ENCODE assay signal across 9 mouse cellular contexts in the genomic region with DNA sequence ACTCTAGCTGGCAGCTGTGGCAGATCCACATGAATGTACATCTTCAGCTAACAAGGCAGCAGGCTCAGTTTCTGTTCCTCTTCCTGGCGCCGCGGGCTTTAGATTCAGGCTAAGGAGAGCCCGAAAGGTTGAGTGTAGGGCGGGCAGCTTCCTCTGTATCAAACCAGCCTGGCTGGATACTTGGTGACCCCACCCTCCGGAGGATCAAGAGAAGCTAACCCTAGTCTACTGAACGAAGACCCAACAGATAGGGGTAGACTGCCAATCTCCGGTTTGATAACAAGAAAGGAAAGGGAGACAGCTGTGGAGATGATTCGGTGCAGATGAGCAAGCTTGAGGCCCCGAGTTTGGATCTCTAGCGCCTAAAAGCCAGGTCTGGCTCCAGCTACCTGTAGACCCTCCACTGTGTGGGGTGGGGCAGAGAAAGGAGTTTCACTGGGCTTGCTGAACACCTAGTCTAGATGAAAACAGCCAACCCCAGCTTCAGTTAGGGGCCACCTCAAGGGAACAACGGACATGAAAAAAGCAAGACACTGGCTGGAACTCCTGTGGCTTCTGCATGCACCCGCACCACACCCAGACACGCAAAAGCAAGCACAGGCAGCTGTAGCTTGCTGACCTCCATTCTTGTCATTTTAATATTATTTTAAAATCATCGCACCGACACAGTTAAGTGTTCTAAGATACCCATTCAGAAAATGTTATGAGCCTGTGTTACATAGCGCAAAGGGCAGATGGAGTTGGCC. TPM values are rescaled to one million over a fixed set of nuclear protein-coding genes. Genes with fewer than 3 reads are reported as not detected.
DNase-seq lines count a peak whose midpoint lies in the region; ATAC-seq lines count a peak whose summit lies in the region.
"Had no signal": no experiment of that assay in that cellular context is flagged by ENCODE, and none has a peak within 500 bp of the region (broad histone marks: within the 10 kb centered on the region; RNA-seq: fewer than 3 reads in every experiment).

No protein-coding gene starts in this region.

- intact Hi-C loops in heart, postnatal 25 days (cut with DNase I), result loop anchor here (5.0 kb wide), 2 partner anchors 60 to 115 kb away; a partner anchor contains a TSS

- peaks cover 17% of the 10 kb centered on the region for H3K4me1 ChIP-seq in embryonic facial prominence, embryonic 13.5 days
- H3K4me1 ChIP-seq in hindbrain, embryonic 14.5 days (replicated peaks; ENCODE audit: control insufficient read depth, insufficient read depth, low read length), result peaks cover 18% of the 10 kb centered on the region; the same call in 1 of the 2 replicates

- H3K9me3 ChIP-seq in embryonic facial prominence, embryonic 13.5 days, result no peaks in the 10 kb centered on the region
- no peaks in the 10 kb centered on the region for H3K9me3 ChIP-seq in hindbrain, embryonic 14.5 days (ENCODE audit: control insufficient read depth, low read length)

- no peak for ATAC-seq in embryonic facial prominence, embryonic 13.5 days (ENCODE audit: insufficient number of reproducible peaks, insufficient read depth, low FRiP score, low TSS enrichment, low read depth)
- ATAC-seq in hindbrain, embryonic 14.5 days (ENCODE audit: low FRiP score), result no peak
- ATAC-seq: Patski had no signal

- no peaks in the 10 kb centered on the region for H3K27me3 ChIP-seq in embryonic facial prominence, embryonic 13.5 days
- no peaks in the 10 kb centered on the region for H3K27me3 ChIP-seq in hindbrain, embryonic 14.5 days (ENCODE audit: control insufficient read depth, insufficient read depth, low read length)
- H3K27me3 ChIP-seq: Patski had no signal

- 81% methylated on average over 17 of the region's 17 CpGs for WGBS in embryonic facial prominence, embryonic 13.5 days
- WGBS in hindbrain, embryonic 14.5 days, result 84% methylated on average over 17 of the region's 17 CpGs

- DNase-seq in heart, adult 11 months, result peak; percentile 97
- no peak for DNase-seq in heart, postnatal 25 days (ENCODE audit: low spot score)
- DNase-seq in hindbrain, embryonic 14.5 days (ENCODE audit: low spot score), result no peak
- peak; percentile 43 for DNase-seq in lung, postnatal 25 days (ENCODE audit: low spot score)
- DNase-seq in spleen, postnatal 10 days (ENCODE audit: low spot score in 2 of 2), result peak; percentile 64 to 78
- no peak for DNase-seq in layer of hippocampus, adult 9-11 months
- no peak for DNase-seq in thymus, postnatal 10 days (ENCODE audit: low spot score in 2 of 2)

- H3K9ac ChIP-seq in embryonic facial prominence, embryonic 13.5 days, result peak overlapping the region; percentile 93
- peak overlapping the region; percentile 96 for H3K9ac ChIP-seq in hindbrain, embryonic 14.5 days

- H3K27ac ChIP-seq in embryonic facial prominence, embryonic 13.5 days, result no peak overlapping the region
- H3K27ac ChIP-seq in hindbrain, embryonic 14.5 days, result no peak overlapping the region

- peak overlapping the region; percentile 97 for H3K4me2 ChIP-seq in embryonic facial prominence, embryonic 13.5 days
- peak overlapping the region; percentile 95 for H3K4me2 ChIP-seq in hindbrain, embryonic 14.5 days (replicated peaks)

- H3K4me3 ChIP-seq in embryonic facial prominence, embryonic 13.5 days, result peak overlapping the region; percentile 98
- peak overlapping the region; percentile 91 for H3K4me3 ChIP-seq in hindbrain, embryonic 14.5 days (replicated peaks; ENCODE audit: low read length)

- H3K36me3 ChIP-seq in embryonic facial prominence, embryonic 13.5 days, result peaks cover 30% of the 10 kb centered on the region
- H3K36me3 ChIP-seq in hindbrain, embryonic 14.5 days (replicated peaks; ENCODE audit: control insufficient read depth, insufficient read depth), result peaks cover 36% of the 10 kb centered on the region

RNA-seq across cellular contexts. Expression of a gene that starts 1.2 kb away (rescaled TPM):
- 10 to 100 TPM; 17.2 TPM for total RNA-seq in heart, postnatal 25 days (2021)
- polyA plus RNA-seq in embryonic facial prominence, embryonic 13.5 days (2015; fragmentation: Nextera tagmentation; extraction: Ambion mirVana), result 76.7 and 83.5 TPM in 2 replicates
- 44.2 and 46.9 TPM in 2 replicates for polyA plus RNA-seq in hindbrain, embryonic 14.5 days (2014; fragmentation: Nextera tagmentation; extraction: Ambion mirVana)

RNA-seq across cellular contexts. Expression of a gene that starts 11.2 kb away (rescaled TPM):
- not detected for total RNA-seq in heart, postnatal 25 days (2021)
- polyA plus RNA-seq in embryonic facial prominence, embryonic 13.5 days (2015; fragmentation: Nextera tagmentation; extraction: Ambion mirVana), result 0.22 and 0.32 TPM in 2 replicates
- 0.46 and 0.96 TPM in 2 replicates for polyA plus RNA-seq in hindbrain, embryonic 14.5 days (2014; fragmentation: Nextera tagmentation; extraction: Ambion mirVana)
- polyA plus RNA-seq: Patski had no signal

RNA-seq across cellular contexts. Expression of a gene that starts 16.6 kb away (rescaled TPM):
- 1 to 10 TPM; 5.1 to 5.4 TPM for total RNA-seq in heart, postnatal 25 days (2021)
- 6.1 and 7.8 TPM in 2 replicates for polyA plus RNA-seq in embryonic facial prominence, embryonic 13.5 days (2015; fragmentation: Nextera tagmentation; extraction: Ambion mirVana)
- polyA plus RNA-seq in hindbrain, embryonic 14.5 days (2014; fragmentation: Nextera tagmentation; extraction: Ambion mirVana), result 5.0 and 5.4 TPM in 2 replicates

Comparison
In these comparisons a context has a peak if more than half of its experiments do, and no peak if none do; other contexts are left out.
1. DNase-seq: peak in heart, adult 11 months (single experiment), lung, postnatal 25 days (single experiment) and spleen, postnatal 10 days (2 of 2); none in heart, postnatal 25 days (single experiment), hindbrain, embryonic 14.5 days (single experiment), layer of hippocampus, adult 9-11 months (single experiment) and thymus, postnatal 10 days (0 of 2).